Mouse (Mus musculus) embryo, embryonic 11.5 days (tissue): ENCODE data around the gene Cbarp.

Source experiments
- DNase-seq: peaks from one replicate; pipeline ENCODE4 v3.0.0-alpha.2; 2012; ENCODE audit warnings: low read depth, low spot score

Gene Cbarp

GRCm38 (mm10) chr10:80097275-80097674, 43.4 kb downstream of the Cbarp start:
- DNase-seq, result no peak

DNA sequence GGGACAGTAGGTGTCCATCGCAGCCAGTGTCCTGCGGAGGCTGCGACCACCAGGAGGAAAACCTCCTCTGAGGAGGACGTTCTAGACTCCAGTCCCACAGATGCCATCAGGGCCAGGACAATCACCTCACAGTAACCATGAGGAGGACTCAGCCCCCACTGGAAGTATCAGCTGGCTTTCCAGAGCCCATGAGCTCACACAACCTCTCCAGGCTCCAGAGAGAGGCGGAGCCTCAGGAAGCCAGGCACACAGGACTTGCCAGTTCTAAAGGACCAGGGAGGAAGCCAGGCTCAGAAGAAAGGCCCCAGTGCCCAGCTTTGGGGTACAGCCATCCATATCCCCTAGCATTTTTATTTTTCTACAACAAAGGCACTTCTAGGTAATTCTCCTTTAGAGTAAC, 45.1 kb downstream of the Cbarp start:
- DNase-seq, result no peak

- DNase-seq, result no peak
These were observed 46.0 kb downstream of the Cbarp start for GRCm38 (mm10) chr10:80094684-80095083.

DNA sequence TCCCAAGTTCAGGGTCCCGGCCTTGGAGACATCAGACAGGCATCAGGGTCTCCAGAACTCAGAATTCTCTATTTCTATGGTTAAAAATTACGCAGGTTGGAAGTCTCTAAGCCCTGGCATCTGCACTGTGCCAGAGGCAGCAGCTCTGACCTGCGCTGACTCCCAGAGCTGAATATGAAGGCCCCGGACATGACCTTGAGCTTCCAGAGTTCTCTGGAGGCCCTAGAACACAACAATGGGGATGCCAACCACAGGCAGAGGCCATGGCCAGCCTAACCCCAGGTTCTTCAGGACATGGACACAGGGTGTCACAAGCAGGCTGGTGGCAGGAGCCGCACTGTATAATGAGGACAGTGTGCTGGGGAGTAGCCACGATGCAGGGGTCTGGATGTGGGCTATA, 46.5 kb downstream of the Cbarp start:
- DNase-seq, result no peak

- DNase-seq, result no peak
These were observed 47.9 kb downstream of the Cbarp start for GRCm38 (mm10) chr10:80092690-80093089.

- no peak for DNase-seq
These were observed 49.1 kb downstream of the Cbarp start for GRCm38 (mm10) chr10:80091527-80091926.

- DNase-seq, result no peak
These were observed 51.5 kb downstream of the Cbarp start for GRCm38 (mm10) chr10:80089146-80089545.

GRCm38 (mm10) chr10:80087483-80087882, 53.2 kb downstream of the Cbarp start:
- no peak for DNase-seq

DNA sequence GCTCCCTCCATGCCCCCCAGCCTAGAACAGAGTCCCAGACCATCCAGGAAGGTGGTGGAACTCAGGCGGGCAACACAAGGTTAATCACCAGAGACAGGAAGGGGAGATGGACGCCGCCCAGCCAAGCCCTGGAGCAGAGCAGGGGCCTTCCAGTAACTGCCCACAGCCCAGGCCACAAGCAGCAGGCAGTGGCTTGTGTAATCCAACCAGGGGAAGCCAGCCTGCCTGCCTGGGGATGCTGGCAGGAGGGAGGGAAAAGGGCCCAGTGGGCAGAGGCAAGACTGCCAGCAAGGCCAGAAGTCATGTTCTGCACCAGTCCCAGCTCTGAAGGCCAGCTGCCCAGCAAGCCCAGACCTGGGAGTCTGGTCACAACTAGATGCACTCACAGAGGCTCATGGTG, 53.8 kb downstream of the Cbarp start:
- DNase-seq, result no peak

DNA sequence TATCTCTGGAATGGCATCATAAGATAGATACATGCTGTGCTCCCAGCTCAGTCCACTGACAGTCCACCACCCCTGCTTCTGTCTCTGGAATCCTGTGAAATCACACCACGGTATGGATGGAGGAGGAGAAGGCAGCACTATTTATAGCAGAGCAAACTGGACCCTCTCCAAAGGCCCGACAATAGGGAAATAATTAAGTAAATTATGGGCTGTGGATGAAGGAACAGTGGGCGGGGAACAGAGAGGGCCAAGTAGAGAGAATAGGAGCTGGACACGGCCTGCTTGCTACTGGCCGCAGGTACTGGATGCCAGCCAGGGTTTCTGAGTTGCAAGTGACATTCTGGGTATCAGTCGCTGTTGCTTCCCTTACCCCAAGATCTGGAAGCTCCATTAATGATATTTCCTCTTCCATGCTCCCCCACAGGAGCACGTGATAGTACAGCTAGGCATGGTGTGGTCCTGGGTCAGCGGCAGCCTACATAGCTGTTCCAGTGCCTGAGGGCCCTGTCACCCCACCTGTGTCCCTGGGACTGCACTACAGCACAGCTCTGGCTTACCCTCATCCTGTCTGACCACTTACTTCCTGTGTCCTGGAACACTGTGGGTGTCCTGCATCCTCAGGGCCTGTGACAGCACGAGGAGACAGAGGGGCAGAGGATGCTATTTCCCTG, 55.7 kb downstream of the Cbarp start:
- DNase-seq, result no peak

DNA sequence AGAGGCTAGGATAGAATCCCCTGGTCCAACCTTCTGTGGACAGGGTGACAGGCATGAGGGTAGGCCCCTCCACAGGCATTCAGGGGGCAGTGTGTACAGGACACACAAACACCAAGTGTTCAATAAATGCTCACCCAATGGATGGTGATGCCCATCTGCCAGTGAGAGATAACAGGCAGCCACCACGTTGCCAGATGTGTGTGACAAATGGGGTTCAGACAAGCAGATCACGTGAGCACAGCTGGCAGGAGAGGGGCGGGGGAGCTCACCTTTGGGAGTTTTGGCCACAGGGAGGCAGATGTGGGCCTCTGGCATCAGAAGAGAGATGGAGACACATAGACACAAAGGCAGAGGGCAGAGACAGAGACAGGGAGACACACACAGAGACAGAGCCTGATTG, 59.6 kb downstream of the Cbarp start:
- no peak for DNase-seq
